Mouse (Mus musculus) neural tube, embryonic 13.5 days (tissue): ENCODE measurements at regions not wholly inside any gene's neighbourhood (a gene's known extent, or its start where the extent isn't known, plus 50 kb on each side); places are given as distances from the start of the nearest gene placed in this dataset.

ENCODE experiments used
- ATAC-seq: fragments of 200-750 bp; cut with Nextera tagmentation; 2 replicates; pipeline ENCODE4 v1.8.0; 2017; ENCODE audit warnings: low read depth, mild to moderate bottlenecking, moderate TSS enrichment, moderate library complexity
- H3K27ac ChIP-seq: fragments of 300-500 bp; sonication (generic); replicated peaks from 2 replicates; pipeline ENCODE4 v1.5.1; 2015; ENCODE audit warnings: moderate library complexity, mild to moderate bottlenecking, inconsistent platforms
- H3K27me3 ChIP-seq: fragments of 300-500 bp; sonication (generic); 2 replicates; pipeline ENCODE4 v1.6.1; 2015; ENCODE audit warnings: mild to moderate bottlenecking, inconsistent platforms
- H3K36me3 ChIP-seq: fragments of 300-500 bp; sonication (generic); 2 replicates; pipeline ENCODE4 v1.6.1; 2015; ENCODE audit warnings: mild to moderate bottlenecking, inconsistent platforms
- H3K4me1 ChIP-seq: fragments of 300-500 bp; sonication (generic); replicated peaks from 2 replicates; pipeline ENCODE4 v1.6.1; 2015; ENCODE audit warnings: inconsistent platforms
- H3K4me2 ChIP-seq: fragments of 300-500 bp; sonication (generic); 2 replicates; pipeline ENCODE4 v1.6.1; 2015; ENCODE audit warnings: inconsistent platforms, mild to moderate bottlenecking, moderate library complexity
- H3K4me3 ChIP-seq: fragments of 300-500 bp; sonication (generic); 2 replicates; pipeline ENCODE4 v1.5.1; 2015; ENCODE audit warnings: mild to moderate bottlenecking, inconsistent platforms
- H3K9ac ChIP-seq: fragments of 300-500 bp; sonication (generic); 2 replicates; pipeline ENCODE4 v1.6.1; 2015; ENCODE audit warnings: moderate library complexity, mild to moderate bottlenecking, inconsistent platforms
- H3K9me3 ChIP-seq: fragments of 300-500 bp; sonication (generic); 2 replicates; pipeline ENCODE4 v1.6.1; 2016; ENCODE audit warnings: inconsistent platforms
- WGBS: fragments of 180-500 bp; shearing (Covaris S2); methylation state at CpG from one replicate; pipeline ENCODE4 v1.1.7; 2015; 5-methylcytosine and 5-hydroxymethylcytosine counted together

GRCm38 (mm10) chr3:114279653-114280052 lies 249.3 kb downstream of the Col11a1 start:
- H3K9me3 ChIP-seq, result no peaks in the 10 kb centered on the region
- no peak for ATAC-seq
- 56% methylated on average over 2 of the region's 2 CpGs for WGBS
- H3K4me1 ChIP-seq, result no peaks in the 10 kb centered on the region
- H3K27me3 ChIP-seq, result no peaks in the 10 kb centered on the region
- no peak overlapping the region for H3K4me3 ChIP-seq
- no peaks in the 10 kb centered on the region for H3K36me3 ChIP-seq
- H3K9ac ChIP-seq, result no peak overlapping the region
- H3K4me2 ChIP-seq, result no peak overlapping the region
- no peak overlapping the region for H3K27ac ChIP-seq

DNA sequence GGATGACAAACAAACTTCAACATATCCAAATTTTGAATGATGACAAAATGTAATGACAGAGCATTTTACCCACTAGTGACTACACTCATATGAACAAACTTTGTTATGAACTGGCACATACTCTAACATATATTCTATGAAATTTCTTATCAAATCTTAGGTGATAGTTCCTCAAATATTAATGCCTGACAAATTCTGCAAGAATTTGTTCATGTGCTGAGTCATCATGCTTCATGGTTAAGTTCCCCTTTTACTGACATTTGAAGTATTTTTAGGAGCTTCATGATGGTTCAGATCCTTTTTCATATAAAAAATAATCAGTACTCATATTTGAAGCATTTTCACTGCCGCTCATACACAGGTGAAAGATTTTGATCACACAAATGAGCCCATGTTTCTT lies 289.1 kb downstream of the Col11a1 start:
- Histone ChIP-seq H3K27me3 (no peaks in the 10 kb centered on the region), H3K4me3 (no peak overlapping the region), H3K4me2 (no peak overlapping the region), H3K9me3 (no peaks in the 10 kb centered on the region), H3K4me1 (no peaks in the 10 kb centered on the region), H3K9ac (no peak overlapping the region), H3K27ac (no peak overlapping the region), H3K36me3 (no peaks in the 10 kb centered on the region)
- no peak for ATAC-seq
- WGBS, result 98% methylated on average over 1 of the region's 1 CpGs

GRCm38 (mm10) chr3:114334334-114334733 lies 304.0 kb downstream of the Col11a1 start:
- H3K4me3 ChIP-seq, result no peak overlapping the region
- H3K9ac ChIP-seq, result no peak overlapping the region
- H3K36me3 ChIP-seq, result no peaks in the 10 kb centered on the region
- no peaks in the 10 kb centered on the region for H3K9me3 ChIP-seq
- no peaks in the 10 kb centered on the region for H3K27me3 ChIP-seq
- no peak overlapping the region for H3K4me2 ChIP-seq
- H3K4me1 ChIP-seq, result no peaks in the 10 kb centered on the region
- H3K27ac ChIP-seq, result no peak overlapping the region
- ATAC-seq, result no peak

GRCm38 (mm10) chr3:114343714-114344113 lies 313.4 kb downstream of the Col11a1 start:
- Histone ChIP-seq H3K9me3 (no peaks in the 10 kb centered on the region), H3K4me2 (no peak overlapping the region), H3K9ac (no peak overlapping the region), H3K4me3 (no peak overlapping the region), H3K27me3 (no peaks in the 10 kb centered on the region), H3K4me1 (no peaks in the 10 kb centered on the region), H3K27ac (no peak overlapping the region), H3K36me3 (no peaks in the 10 kb centered on the region)
- WGBS, result 91% methylated on average over 2 of the region's 2 CpGs
- no peak for ATAC-seq

- H3K27ac ChIP-seq, result no peak overlapping the region
- H3K36me3 ChIP-seq, result no peaks in the 10 kb centered on the region
- no peak overlapping the region for H3K4me3 ChIP-seq
- ATAC-seq, result peak; percentile 93
- peaks cover 3% of the 10 kb centered on the region; the same call in 1 of the 2 replicates for H3K4me1 ChIP-seq
- H3K9me3 ChIP-seq, result no peaks in the 10 kb centered on the region
- H3K4me2 ChIP-seq, result no peak overlapping the region
- 41% methylated on average over 5 of the region's 5 CpGs for WGBS
- no peaks in the 10 kb centered on the region for H3K27me3 ChIP-seq
- H3K9ac ChIP-seq, result no peak overlapping the region
Observed at GRCm38 (mm10) chr3:114380044-114380443, 349.7 kb downstream of the Col11a1 start.

DNA sequence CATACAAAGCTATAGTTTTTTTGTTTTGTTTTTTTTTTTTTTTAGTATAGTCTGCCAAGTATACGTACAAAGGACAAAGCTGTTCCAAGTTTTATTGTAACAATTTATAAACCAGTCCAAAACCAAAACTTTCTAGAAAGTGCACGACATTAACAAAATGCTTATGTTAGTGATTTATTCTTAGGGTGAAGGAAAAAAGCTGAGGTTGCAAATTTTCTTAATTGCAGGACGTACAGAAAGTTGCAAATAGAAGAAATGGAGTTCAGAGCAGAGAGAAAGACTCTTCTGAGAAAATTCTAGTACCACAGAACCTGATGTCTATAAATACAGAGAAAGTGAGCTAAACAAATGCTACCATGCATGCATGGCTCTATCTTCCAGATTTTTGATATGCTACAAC lies 373.1 kb downstream of the Col11a1 start:
- Histone ChIP-seq H3K27ac (no peak overlapping the region), H3K4me3 (no peak overlapping the region), H3K4me2 (no peak overlapping the region), H3K27me3 (no peaks in the 10 kb centered on the region), H3K9me3 (no peaks in the 10 kb centered on the region), H3K9ac (no peak overlapping the region), H3K4me1 (no peaks in the 10 kb centered on the region), H3K36me3 (no peaks in the 10 kb centered on the region)
- WGBS, result 84% methylated on average over 3 of the region's 3 CpGs
- ATAC-seq, result no peak
